Mouse (Mus musculus) G1E (cell line): ENCODE data around the gene Fgfr3. TPM values are rescaled to one million over a fixed set of nuclear protein-coding genes. Genes with fewer than 3 reads are reported as not detected.

Experiments used
- ATAC-seq: 2 replicates; pipeline ENCODE4 v1.8.0; 2016; ENCODE audit warnings: mild to moderate bottlenecking; ENCODE audit not compliant: insufficient number of reproducible peaks, poor library complexity, low FRiP score, severe bottlenecking; ENCODE audit errors: extremely low read depth
- DNase-seq: peaks from one replicate; pipeline ENCODE4 v3.0.0; 2012; ENCODE audit warnings: low spot score
- H3K27me3 ChIP-seq: 2 replicates; pipeline ENCODE4 v1.6.1; 2012; ENCODE audit warnings: mild to moderate bottlenecking, low read length, inconsistent platforms; ENCODE audit not compliant: insufficient read depth
- H3K36me3 ChIP-seq: replicated peaks from 2 replicates; pipeline ENCODE3; 2012; ENCODE audit warnings: mild to moderate bottlenecking, inconsistent platforms
- H3K4me1 ChIP-seq: 2 replicates; pipeline ENCODE4 v1.6.1; 2012; ENCODE audit warnings: low read depth, low read length, inconsistent platforms, mixed read lengths; ENCODE audit not compliant: insufficient read depth
- H3K4me3 ChIP-seq: 2 replicates; pipeline ENCODE4 v1.5.1; 2012; ENCODE audit warnings: low read depth, mild to moderate bottlenecking, inconsistent platforms, low read length, moderate library complexity, mixed read lengths
- H3K9me3 ChIP-seq: replicated peaks from 2 replicates; pipeline ENCODE4 v1.6.1; 2012; ENCODE audit warnings: inconsistent platforms
- CTCF ChIP-seq: IDR thresholded peaks from 2 replicates; pipeline ENCODE4 v1.5.1; 2012; ENCODE audit warnings: low read depth, low read length, inconsistent platforms, mixed read lengths
- GATA1 ChIP-seq: IDR thresholded peaks from 2 replicates; pipeline ENCODE4 v1.6.1; 2012; ENCODE audit warnings: borderline replicate concordance, low read length, inconsistent platforms, mixed read lengths
- GATA2 ChIP-seq: IDR thresholded peaks from 2 replicates; pipeline ENCODE4 v1.6.1; 2012; ENCODE audit warnings: low read depth, low read length, inconsistent platforms, borderline replicate concordance
- POLR2AphosphoS5 ChIP-seq: IDR thresholded peaks from 2 replicates; pipeline ENCODE4 v1.6.1; 2012; ENCODE audit warnings: low read depth, low read length, inconsistent platforms; ENCODE audit not compliant: insufficient replicate concordance
- TAL1 ChIP-seq: conservative IDR thresholded peaks from 2 replicates; pipeline ENCODE4 v1.6.1; 2012; ENCODE audit warnings: low read depth, low read length, inconsistent platforms, mixed read lengths
- polyA plus RNA-seq: library from polyadenylated mRNA; stranded (reverse); fragments of >175 nt; gene quantifications from 2 replicates; pipeline ENCODE4 v1.2.3, GENCODE M21; 2012
- total RNA-seq, 2 experiments: library from RNA; stranded (forward) in 1 of 2; stranded (reverse) in 1 of 2; fragments of 200-1000 nt in 1 of 2; fragments of >200 nt in 1 of 2; fragmentation: Nextera tagmentation in 1 of 2; gene quantifications; 2 replicates each; pipeline ENCODE4 v1.2.3; 2014 to 2017

Gene Fgfr3
- total and polyA plus RNA-seq, 3 experiments: 0.03 to 0.22 TPM; not detected in 1

- peaks cover 86% of the 10 kb centered on the region for H3K27me3 ChIP-seq
- no peaks in the 10 kb centered on the region for H3K36me3 ChIP-seq
- ATAC-seq (no peak), DNase-seq (no peak)
- H3K4me1 ChIP-seq: peaks cover 2% of the 10 kb centered on the region
- no peaks in the 10 kb centered on the region for H3K9me3 ChIP-seq
- no peak overlapping the region for H3K4me3 ChIP-seq
- TF ChIP-seq CTCF (no peak), GATA1 (no peak), POLR2AphosphoS5 (no peak), TAL1 (no peak), GATA2 (no peak)
Observed at GRCm38 (mm10) chr5:33697947-33698512, 23.4 kb upstream of the Fgfr3 start.

GRCm38 (mm10) chr5:33698669-33699068, 22.8 kb upstream of the Fgfr3 start:
- TF ChIP-seq POLR2AphosphoS5 (no peak), TAL1 (no peak), GATA1 (no peak), CTCF (no peak), GATA2 (no peak)
- H3K4me3 ChIP-seq: no peak overlapping the region
- ATAC-seq: no peak
- no peak for DNase-seq
- peaks cover 82% of the 10 kb centered on the region for H3K27me3 ChIP-seq
- peaks cover 2% of the 10 kb centered on the region for H3K4me1 ChIP-seq
- H3K36me3 ChIP-seq: no peaks in the 10 kb centered on the region
- H3K9me3 ChIP-seq: no peaks in the 10 kb centered on the region

- ATAC-seq: no peak
Observed at GRCm38 (mm10) chr5:33700010-33700409, 21.5 kb upstream of the Fgfr3 start.

GRCm38 (mm10) chr5:33701832-33702231, 19.6 kb upstream of the Fgfr3 start:
- no peak overlapping the region for H3K4me3 ChIP-seq
- ATAC-seq (no peak), DNase-seq (no peak)
- TF ChIP-seq CTCF (no peak), GATA1 (no peak), GATA2 (no peak), POLR2AphosphoS5 (no peak), TAL1 (no peak)
- no peaks in the 10 kb centered on the region for H3K36me3 ChIP-seq
- no peaks in the 10 kb centered on the region for H3K9me3 ChIP-seq
- H3K4me1 ChIP-seq: no peaks in the 10 kb centered on the region
- H3K27me3 ChIP-seq: peaks cover 80% of the 10 kb centered on the region

More at GRCm38 (mm10) chr5:33700010-33700409, 21.5 kb upstream of the Fgfr3 start:
- peaks cover under 1% of the 10 kb centered on the region for H3K4me1 ChIP-seq
- no peak for TF ChIP-seq TAL1
- no peak for TF ChIP-seq CTCF
- TF ChIP-seq GATA1: no peak
- TF ChIP-seq POLR2AphosphoS5: no peak
- no peak for TF ChIP-seq GATA2
- no peaks in the 10 kb centered on the region for H3K36me3 ChIP-seq
- no peaks in the 10 kb centered on the region for H3K9me3 ChIP-seq
- H3K27me3 ChIP-seq: peaks cover 79% of the 10 kb centered on the region
- DNase-seq: no peak
- no peak overlapping the region for H3K4me3 ChIP-seq

GRCm38 (mm10) chr5:33703999-33704398, 17.5 kb upstream of the Fgfr3 start:
- no peaks in the 10 kb centered on the region for H3K4me1 ChIP-seq
- no peak overlapping the region for H3K4me3 ChIP-seq
- TF ChIP-seq TAL1 (no peak), GATA2 (no peak), POLR2AphosphoS5 (no peak), GATA1 (no peak), CTCF (no peak)
- H3K27me3 ChIP-seq: peaks cover 79% of the 10 kb centered on the region
- H3K9me3 ChIP-seq: no peaks in the 10 kb centered on the region
- DNase-seq (no peak), ATAC-seq (no peak)
- no peaks in the 10 kb centered on the region for H3K36me3 ChIP-seq

- Histone ChIP-seq H3K4me1 (no peaks in the 10 kb centered on the region), H3K9me3 (no peaks in the 10 kb centered on the region), H3K27me3 (peaks cover 82% of the 10 kb centered on the region), H3K36me3 (no peaks in the 10 kb centered on the region), H3K4me3 (no peak overlapping the region)
- TF ChIP-seq POLR2AphosphoS5 (no peak), TAL1 (no peak)
- DNase-seq (no peak), ATAC-seq (no peak)
Observed at GRCm38 (mm10) chr5:33704945-33705611, 16.4 kb upstream of the Fgfr3 start.
